Mouse (Mus musculus): Measurements from ENCODE around the gene Lrp1. TPM values are rescaled to one million over a fixed set of nuclear protein-coding genes. Genes with fewer than 3 reads are reported as not detected.

Gene Lrp1
- total and polyA plus RNA-seq, 3 experiments, result 3.1 to 51.2 (median 11.8) TPM

DNA sequence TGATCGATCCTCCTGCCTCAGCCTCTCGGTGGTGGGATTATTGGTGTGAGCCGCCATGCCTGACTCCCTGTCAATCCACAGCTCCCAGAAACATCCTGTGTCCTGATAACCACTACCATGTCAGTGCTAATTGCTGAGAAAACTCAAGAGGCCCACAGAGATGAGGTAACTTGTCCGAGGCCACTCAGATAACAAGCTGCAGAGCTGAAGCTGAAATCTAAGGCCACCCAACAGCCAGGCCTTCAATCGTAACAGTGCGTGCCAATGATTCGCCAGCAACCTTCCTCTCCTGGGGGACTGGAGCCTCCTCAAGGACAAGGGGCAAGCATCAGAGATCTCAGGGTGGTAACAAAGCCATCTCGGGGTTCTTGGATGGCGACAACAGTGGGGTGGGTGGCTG is 39.7 kb downstream of the Lrp1 start:
- Histone ChIP-seq H3K27ac (ENCODE audit: insufficient read depth, low read depth) (no peak overlapping the region), H3K9me3 (replicated peaks; ENCODE audit: low read length) (no peaks in the 10 kb centered on the region), H3K9ac (ENCODE audit: insufficient read depth, low read depth) (no peak overlapping the region), H3K27me3 (replicated peaks) (no peaks in the 10 kb centered on the region), H3K4me3 (replicated peaks in 1 of 3; ENCODE audit: low read depth in 2 of 3, low read length in 2 of 3, poor library complexity in 1 of 3) (no peak overlapping the region), H3K4me2 (ENCODE audit: insufficient read depth, low read depth, poor library complexity, severe bottlenecking) (no peak overlapping the region), H3K36me3 (replicated peaks in 1 of 2; ENCODE audit: control insufficient read depth in 1 of 2, insufficient read depth in 1 of 2, low read length in 1 of 2) (peaks cover 49 to 68% of the 10 kb centered on the region in 2 experiments), H3K79me2 (replicated peaks; ENCODE audit: control insufficient read depth, extremely low read depth, insufficient read depth, poor library complexity, severe bottlenecking) (no peaks in the 10 kb centered on the region), H3K4me1 (ENCODE audit: control insufficient read depth in 1 of 2, insufficient read depth in 2 of 2) (peaks cover 5 to 40% of the 10 kb centered on the region in 2 experiments; a peak in 3 of 4 replicates)
- in situ Hi-C loops (cut with MboI; ENCODE audit: low pct_ligation_motif_present, low pct_unique_long_range_greater_than_20kb, low sequenced_read_pairs) (no loop called here), dilution Hi-C loops (cut with MboI; ENCODE audit: extremely low pct_ligation_motif_present, extremely low pct_unique_long_range_greater_than_20kb, low sequenced_read_pairs) (no loop called here)
- TF ChIP-seq HCFC1 (IDR thresholded peaks at IDR 0.05; ENCODE audit: low read depth, low read length) (no peak), POLR2A (IDR thresholded peaks at IDR 0.05; ENCODE audit: low read depth, low read length) (no peak), MEF2A (IDR thresholded peaks at IDR 0.05; ENCODE audit: borderline replicate concordance, low read depth, low read length) (no peak), NRF1 (IDR thresholded peaks at IDR 0.05; ENCODE audit: low read depth, low read length) (no peak), RAD21 (IDR thresholded peaks at IDR 0.05; ENCODE audit: low read depth, low read length) (no peak), IRF4 (IDR thresholded peaks at IDR 0.05; ENCODE audit: low read depth, low read length) (no peak), MAFK (IDR thresholded peaks at IDR 0.05; ENCODE audit: insufficient replicate concordance, low read length) (no peak), ZNF384 (IDR thresholded peaks at IDR 0.05; ENCODE audit: low read depth, low read length) (no peak)
- no peak for DNase-seq (ENCODE audit: extremely low read depth)

DNA sequence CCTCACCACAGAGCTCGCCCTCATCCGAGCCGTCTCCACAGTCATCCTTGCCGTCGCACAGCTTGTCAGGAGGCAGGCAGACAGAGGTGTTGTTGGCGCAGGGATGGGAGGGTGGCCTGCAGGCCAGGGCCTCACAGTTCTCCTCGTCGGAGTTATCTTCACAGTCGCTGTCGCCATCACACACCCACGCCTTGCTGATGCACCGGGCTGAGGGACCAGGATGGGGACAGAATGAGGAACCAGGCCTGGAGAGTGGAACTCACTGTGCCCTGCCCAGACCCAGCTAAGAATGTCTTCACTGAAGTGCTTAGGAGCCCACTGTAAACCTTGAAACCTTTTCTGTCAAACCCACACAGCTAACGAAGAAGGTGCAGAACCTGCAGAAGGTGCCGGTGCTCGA is 43.0 kb downstream of the Lrp1 start:
- Histone ChIP-seq H3K4me2 (ENCODE audit: insufficient read depth, low read depth, poor library complexity, severe bottlenecking) (no peak overlapping the region), H3K9me3 (replicated peaks; ENCODE audit: low read length) (no peaks in the 10 kb centered on the region), H3K79me2 (replicated peaks; ENCODE audit: control insufficient read depth, extremely low read depth, insufficient read depth, poor library complexity, severe bottlenecking) (no peaks in the 10 kb centered on the region), H3K27ac (ENCODE audit: insufficient read depth, low read depth) (no peak overlapping the region), H3K9ac (ENCODE audit: insufficient read depth, low read depth) (no peak overlapping the region), H3K4me3 (replicated peaks in 1 of 3; ENCODE audit: low read depth in 2 of 3, low read length in 2 of 3, poor library complexity in 1 of 3) (no peak overlapping the region), H3K4me1 (ENCODE audit: control insufficient read depth in 1 of 2, insufficient read depth in 2 of 2) (peaks cover 0 to 13% of the 10 kb centered on the region in 2 experiments; a peak in 3 of 4 replicates), H3K36me3 (replicated peaks in 1 of 2; ENCODE audit: control insufficient read depth in 1 of 2, insufficient read depth in 1 of 2, low read length in 1 of 2) (peaks cover 70 to 88% of the 10 kb centered on the region in 2 experiments), H3K27me3 (replicated peaks) (no peaks in the 10 kb centered on the region)
- DNase-seq (ENCODE audit: extremely low read depth), result no peak
- dilution Hi-C loops (cut with MboI; ENCODE audit: extremely low pct_ligation_motif_present, extremely low pct_unique_long_range_greater_than_20kb, low sequenced_read_pairs) (no loop called here), in situ Hi-C loops (cut with MboI; ENCODE audit: low pct_ligation_motif_present, low pct_unique_long_range_greater_than_20kb, low sequenced_read_pairs) (loop anchor here (5.0 kb wide), 1 partner anchor 34 kb away; no protein-coding TSS in a partner anchor)
- TF ChIP-seq MXI1 (IDR thresholded peaks at IDR 0.05; ENCODE audit: low read depth, low read length) (no peak), JUND (conservative IDR thresholded peaks at IDR 0.05; ENCODE audit: low read depth, low read length) (no peak), NELFE (IDR thresholded peaks at IDR 0.05; ENCODE audit: low read depth, low read length) (no peak), ZKSCAN1 (IDR thresholded peaks at IDR 0.05; ENCODE audit: borderline replicate concordance, low read depth, low read length) (no peak), E2F4 (IDR thresholded peaks at IDR 0.05; ENCODE audit: insufficient replicate concordance, low read depth, low read length) (no peak)

DNA sequence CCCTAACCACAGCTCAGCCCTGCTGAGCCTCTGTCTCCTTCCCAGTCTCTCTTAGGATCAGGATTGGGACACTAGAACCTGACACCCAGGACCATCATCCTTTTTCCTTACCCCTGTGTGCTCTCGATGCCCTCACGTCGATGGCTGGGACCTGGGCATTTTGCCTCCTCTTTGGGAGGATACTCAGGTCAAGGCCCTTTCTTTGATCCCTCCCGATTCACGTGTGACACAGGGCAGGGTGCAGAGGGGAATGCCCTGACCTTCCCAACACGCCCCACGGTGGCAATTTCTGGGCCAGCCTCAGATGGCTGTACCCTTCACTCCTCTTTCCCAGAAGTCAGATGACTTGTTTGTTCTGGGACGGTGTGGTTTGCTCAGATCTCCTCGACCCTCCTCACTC is 43.8 kb downstream of the Lrp1 start:
- DNase-seq (ENCODE audit: extremely low read depth), result no peak
- no peak overlapping the region for H3K4me3 ChIP-seq (replicated peaks in 1 of 3; ENCODE audit: low read depth in 2 of 3, low read length in 2 of 3, poor library complexity in 1 of 3)
- peaks cover 0 to 13% of the 10 kb centered on the region in 2 experiments; a peak in 2 of 4 replicates for H3K4me1 ChIP-seq (ENCODE audit: control insufficient read depth in 1 of 2, insufficient read depth in 2 of 2)
- no peak overlapping the region for H3K4me2 ChIP-seq (ENCODE audit: insufficient read depth, low read depth, poor library complexity, severe bottlenecking)
- H3K79me2 ChIP-seq (replicated peaks; ENCODE audit: control insufficient read depth, extremely low read depth, insufficient read depth, poor library complexity, severe bottlenecking), result no peaks in the 10 kb centered on the region
- no peak overlapping the region for H3K9ac ChIP-seq (ENCODE audit: insufficient read depth, low read depth)
- dilution Hi-C loops (cut with MboI; ENCODE audit: extremely low pct_ligation_motif_present, extremely low pct_unique_long_range_greater_than_20kb, low sequenced_read_pairs) (no loop called here), in situ Hi-C loops (cut with MboI; ENCODE audit: low pct_ligation_motif_present, low pct_unique_long_range_greater_than_20kb, low sequenced_read_pairs) (loop anchor here (5.0 kb wide), 1 partner anchor 35 kb away; no protein-coding TSS in a partner anchor)
- H3K36me3 ChIP-seq (replicated peaks in 1 of 2; ENCODE audit: control insufficient read depth in 1 of 2, insufficient read depth in 1 of 2, low read length in 1 of 2), result peaks cover 71 to 88% of the 10 kb centered on the region in 2 experiments
- no peaks in the 10 kb centered on the region for H3K27me3 ChIP-seq (replicated peaks)
- H3K9me3 ChIP-seq (replicated peaks; ENCODE audit: low read length), result no peaks in the 10 kb centered on the region
- H3K27ac ChIP-seq (ENCODE audit: insufficient read depth, low read depth), result no peak overlapping the region
- no peak for TF ChIP-seq MYC (IDR thresholded peaks at IDR 0.05; ENCODE audit: low read depth, low read length)
- TF ChIP-seq SIN3A (IDR thresholded peaks at IDR 0.05; ENCODE audit: low read length), result no peak
- no peak for TF ChIP-seq IRF4 (IDR thresholded peaks at IDR 0.05; ENCODE audit: low read depth, low read length)
- no peak for TF ChIP-seq TCF12 (IDR thresholded peaks at IDR 0.05; ENCODE audit: low read depth, low read length)
- TF ChIP-seq EP300 (IDR thresholded peaks at IDR 0.05; ENCODE audit: low read length), result no peak
- TF ChIP-seq KAT2A (IDR thresholded peaks at IDR 0.05; ENCODE audit: insufficient replicate concordance, low read length), result no peak
- no peak for TF ChIP-seq USF2 (conservative IDR thresholded peaks at IDR 0.05; ENCODE audit: low read depth, low read length)
- TF ChIP-seq RCOR1 (conservative IDR thresholded peaks at IDR 0.05; ENCODE audit: low read depth, low read length), result no peak
- TF ChIP-seq UBTF (IDR thresholded peaks at IDR 0.05; ENCODE audit: low read depth, low read length), result no peak
- TF ChIP-seq ZKSCAN1 (IDR thresholded peaks at IDR 0.05; ENCODE audit: borderline replicate concordance, low read depth, low read length), result no peak
- TF ChIP-seq ETS1 (conservative IDR thresholded peaks at IDR 0.05; ENCODE audit: low read depth, low read length), result no peak
- no peak for TF ChIP-seq E2F4 (IDR thresholded peaks at IDR 0.05; ENCODE audit: insufficient replicate concordance, low read depth, low read length)
- TF ChIP-seq PAX5 (IDR thresholded peaks at IDR 0.05; ENCODE audit: low read length), result no peak
- TF ChIP-seq CHD2 (IDR thresholded peaks at IDR 0.05; ENCODE audit: low read length), result no peak
- TF ChIP-seq GABPA (IDR thresholded peaks at IDR 0.05; ENCODE audit: insufficient replicate concordance, low read depth, low read length), result no peak
- TF ChIP-seq ZMIZ1 (IDR thresholded peaks at IDR 0.05; ENCODE audit: low read depth, low read length), result no peak
- TF ChIP-seq POLR2A (IDR thresholded peaks at IDR 0.05; ENCODE audit: low read depth, low read length), result no peak
